Mouse (Mus musculus) liver, embryonic 14.5 days (tissue): Measurements from ENCODE around the gene Gss.

Source experiments
- CTCF ChIP-seq: IDR thresholded peaks from 2 replicates; pipeline ENCODE4 v1.5.1; 2016; ENCODE audit warnings: antibody characterized with exemption, low read depth, control low read depth
- EP300 ChIP-seq: IDR thresholded peaks from 2 replicates; pipeline ENCODE4 v1.6.1; 2016; ENCODE audit warnings: antibody characterized with exemption, low read depth

DNA sequence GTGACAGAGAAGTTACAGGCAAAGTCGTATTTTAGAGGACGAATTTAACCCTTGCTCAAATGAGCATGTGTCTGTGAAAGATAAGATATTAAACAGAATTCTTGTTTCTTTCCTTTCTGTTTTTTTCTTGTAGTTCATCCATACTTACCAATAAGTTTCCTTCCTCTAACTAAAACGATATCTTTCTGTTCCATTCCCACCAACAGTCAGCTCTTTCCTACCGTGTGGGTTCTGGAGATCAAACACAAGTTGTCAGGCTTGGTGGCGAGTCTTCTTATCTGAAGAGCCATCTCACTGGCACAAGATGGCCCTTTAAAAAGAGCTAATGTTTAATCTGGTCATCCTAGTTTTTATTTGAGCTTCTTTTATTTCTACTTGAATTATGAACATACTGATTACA lies 65.2 kb downstream of the Gss start:
- TF ChIP-seq CTCF (no peak), EP300 (peak; percentile 70; the same call in 1 of the 2 replicates)
